Mouse (Mus musculus) ES-Bruce4 (cell line): ENCODE data around the gene Sin3a. TPM values are rescaled to one million over a fixed set of nuclear protein-coding genes. Genes with fewer than 3 reads are reported as not detected.

Experiments
- H3K27ac ChIP-seq: 2 replicates; pipeline ENCODE4 v1.5.1; 2012; ENCODE audit warnings: low read length, inconsistent platforms; ENCODE audit not compliant: insufficient read depth
- H3K27me3 ChIP-seq: 2 replicates; pipeline ENCODE4 v1.6.1; 2012; ENCODE audit warnings: mild to moderate bottlenecking, low read length, inconsistent platforms; ENCODE audit not compliant: control insufficient read depth, poor library complexity, insufficient read depth, severe bottlenecking
- H3K36me3 ChIP-seq: 2 replicates; pipeline ENCODE4 v1.6.1; 2012; ENCODE audit warnings: inconsistent platforms, mild to moderate bottlenecking, low read length, moderate library complexity; ENCODE audit not compliant: control insufficient read depth, poor library complexity, insufficient read depth, severe bottlenecking
- H3K4me1 ChIP-seq: one replicate; pipeline ENCODE4 v1.8.1; 2011; ENCODE audit warnings: low read length; ENCODE audit not compliant: control insufficient read depth, insufficient read depth
- H3K4me3 ChIP-seq: 2 replicates; pipeline ENCODE4 v1.5.1; 2011; ENCODE audit warnings: low read depth, mild to moderate bottlenecking, low read length
- H3K9ac ChIP-seq: 2 replicates; pipeline ENCODE4 v1.6.1; 2012; ENCODE audit warnings: low read depth, mild to moderate bottlenecking, inconsistent platforms; ENCODE audit not compliant: poor library complexity, severe bottlenecking
- H3K9me3 ChIP-seq: replicated peaks from 2 replicates; pipeline ENCODE4 v1.6.1; 2012; ENCODE audit warnings: mild to moderate bottlenecking, low read length, inconsistent platforms; ENCODE audit not compliant: control insufficient read depth, poor library complexity, insufficient read depth, severe bottlenecking
- CTCF ChIP-seq: IDR thresholded peaks from one replicate; pipeline ENCODE4 v1.8.1; 2011; ENCODE audit warnings: low read depth, low read length
- EP300 ChIP-seq: IDR thresholded peaks from 2 replicates; pipeline ENCODE4 v1.6.1; 2011; ENCODE audit warnings: low read depth, low read length; ENCODE audit not compliant: insufficient read depth
- POLR2A ChIP-seq: IDR thresholded peaks from one replicate; pipeline ENCODE4 v1.8.1; 2011; ENCODE audit warnings: low read length; ENCODE audit not compliant: insufficient read depth
- polyA plus RNA-seq: library from polyadenylated mRNA; stranded (reverse); fragments of >200 nt; gene quantifications from 2 replicates; pipeline ENCODE4 v1.2.4, GENCODE M21; 2011; ENCODE audit warnings: low read depth; ENCODE audit not compliant: missing spikeins, insufficient read depth, insufficient read length

Gene Sin3a
- polyA plus RNA-seq, 1 experiment = 141 TPM

- Histone ChIP-seq H3K27ac (no peak overlapping the region), H3K27me3 (no peaks in the 10 kb centered on the region), H3K4me3 (peak overlapping the region; percentile 100), H3K4me1 (no peaks in the 10 kb centered on the region), H3K36me3 (no peaks in the 10 kb centered on the region), H3K9me3 (no peaks in the 10 kb centered on the region), H3K9ac (peak overlapping the region; percentile 97)
- TF ChIP-seq CTCF = no peak
- TF ChIP-seq EP300 = no peak
- TF ChIP-seq POLR2A = no peak
Measured at GRCm38 (mm10) chr9:57070800-57071545, 867 bp upstream of the Sin3a start.

- Histone ChIP-seq H3K9me3 (no peaks in the 10 kb centered on the region), H3K36me3 (no peaks in the 10 kb centered on the region), H3K27me3 (no peaks in the 10 kb centered on the region), H3K4me1 (no peaks in the 10 kb centered on the region), H3K4me3 (peak overlapping the region; percentile 100), H3K27ac (peak overlapping the region; percentile 69), H3K9ac (peak overlapping the region; percentile 97)
- TF ChIP-seq POLR2A (no peak), EP300 (no peak), CTCF (no peak)
Measured at GRCm38 (mm10) chr9:57072526-57072988, 717 bp downstream of the Sin3a start.

- Histone ChIP-seq H3K9me3 (no peaks in the 10 kb centered on the region), H3K27me3 (no peaks in the 10 kb centered on the region), H3K27ac (peak overlapping the region; percentile 69), H3K36me3 (no peaks in the 10 kb centered on the region), H3K4me3 (peak overlapping the region; percentile 100), H3K9ac (peak overlapping the region; percentile 97), H3K4me1 (no peaks in the 10 kb centered on the region)
- TF ChIP-seq CTCF = peak; percentile 6
- TF ChIP-seq EP300 = 0 out of 2 replicates have a peak, but pooled peaks have one; percentile 64
- peak; percentile 32 for TF ChIP-seq POLR2A
Measured at GRCm38 (mm10) chr9:57072989-57073789, 1.3 kb downstream of the Sin3a start.

- Histone ChIP-seq H3K9ac (peak overlapping the region; percentile 72), H3K27ac (peak overlapping the region; percentile 76), H3K36me3 (no peaks in the 10 kb centered on the region), H3K4me1 (no peaks in the 10 kb centered on the region), H3K27me3 (no peaks in the 10 kb centered on the region), H3K4me3 (peak overlapping the region; percentile 78), H3K9me3 (no peaks in the 10 kb centered on the region)
- peak; percentile 10 for TF ChIP-seq POLR2A
- TF ChIP-seq EP300 = no peak
- no peak for TF ChIP-seq CTCF
Measured at GRCm38 (mm10) chr9:57073790-57074094, 1.9 kb downstream of the Sin3a start.

- Histone ChIP-seq H3K27me3 (no peaks in the 10 kb centered on the region), H3K27ac (peak overlapping the region; percentile 76), H3K36me3 (no peaks in the 10 kb centered on the region), H3K4me3 (peak overlapping the region; percentile 89), H3K9me3 (no peaks in the 10 kb centered on the region), H3K9ac (peak overlapping the region; percentile 72), H3K4me1 (no peaks in the 10 kb centered on the region)
- TF ChIP-seq POLR2A = no peak
- TF ChIP-seq CTCF = peak; percentile 2
Measured at GRCm38 (mm10) chr9:57074171-57074821, 2.5 kb downstream of the Sin3a start.
